In the genomic region with DNA sequence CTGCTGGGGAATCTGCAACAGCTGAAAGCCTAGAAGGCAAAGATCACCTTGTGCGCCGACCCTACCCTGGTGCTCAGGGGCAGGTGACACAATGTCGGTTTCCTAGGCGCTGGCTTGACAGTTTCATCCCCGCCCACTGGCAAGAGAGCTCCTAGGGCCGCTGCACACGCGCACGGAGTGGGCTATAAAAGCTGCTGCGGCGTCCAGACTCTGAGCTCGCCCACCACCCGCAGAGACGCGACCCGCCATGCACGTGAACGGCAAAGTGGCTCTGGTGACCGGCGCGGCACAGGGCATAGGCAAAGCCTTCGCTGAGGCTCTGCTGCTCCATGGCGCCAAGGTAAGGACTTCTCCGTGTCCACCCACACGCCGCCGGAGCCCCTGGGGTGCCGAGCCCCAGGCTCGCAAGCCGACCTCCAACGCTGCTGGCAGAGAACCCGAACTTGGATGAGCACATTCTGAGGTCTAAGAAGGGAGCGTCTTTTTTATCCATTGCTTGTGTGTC, we compare ENCODE assay signal across 8 mouse cellular contexts. TPM values are rescaled to one million over a fixed set of nuclear protein-coding genes. Genes with fewer than 3 reads are reported as not detected.
DNase-seq lines count a peak whose midpoint lies in the region; ATAC-seq and TF ChIP-seq lines count a peak whose summit lies in the region.

A gene (plus strand): TSS at position 213 of the 505 bp plus-strand sequence.

- TF ChIP-seq CTCF in bone marrow macrophage, adult 2 months (IDR thresholded peaks at IDR 0.05; ENCODE audit: low read depth, low read length): no peak

- WGBS in hindbrain, embryonic 12.5 days: under 1% methylated on average over 33 of the region's 33 CpGs

- peak within 1 kb of the TSS; percentile 74 to 84 for H3K4me3 ChIP-seq in ES-E14 (ENCODE audit: insufficient read depth in 1 of 2, low read depth in 1 of 2, low read length in 2 of 2, poor library complexity in 1 of 2, severe bottlenecking in 1 of 2)
- peak within 1 kb of the TSS; percentile 71 for H3K4me3 ChIP-seq in bone marrow macrophage, adult 2 months (ENCODE audit: insufficient read depth, low read length)
- H3K4me3 ChIP-seq in hindbrain, embryonic 12.5 days: peak within 1 kb of the TSS; percentile 51
- peak within 1 kb of the TSS; percentile 89 for H3K4me3 ChIP-seq in megakaryocyte, embryonic 14.5 days (replicated peaks)

- peak within 1 kb of the TSS; percentile 59 for H3K9ac ChIP-seq in ES-E14 (ENCODE audit: insufficient read depth, low read depth, low read length, poor library complexity, severe bottlenecking)
- peak within 1 kb of the TSS; percentile 63 for H3K9ac ChIP-seq in hindbrain, embryonic 12.5 days

- TF ChIP-seq POLR2A in bone marrow macrophage, adult 2 months (IDR thresholded peaks at IDR 0.05; ENCODE audit: borderline replicate concordance, low read depth, low read length): no peak

- H3K27me3 ChIP-seq in hindbrain, embryonic 12.5 days: 0 out of 2 replicates have a peak, but pooled peaks cover 9% of the 10 kb centered on the region
- peaks cover 14% of the 10 kb centered on the region for H3K27me3 ChIP-seq in megakaryocyte, embryonic 14.5 days (replicated peaks)

- H3K9me3 ChIP-seq in ES-E14 (ENCODE audit: control insufficient read depth, insufficient read depth, low read depth, low read length): no peaks in the 10 kb centered on the region
- no peaks in the 10 kb centered on the region for H3K9me3 ChIP-seq in hindbrain, embryonic 12.5 days (replicated peaks)
- H3K9me3 ChIP-seq in megakaryocyte, embryonic 14.5 days: peaks cover 16% of the 10 kb centered on the region; the same call in 1 of the 2 replicates

- H3K4me1 ChIP-seq in ES-E14 (ENCODE audit: control insufficient read depth in 2 of 2, insufficient read depth in 2 of 2, low read length in 2 of 2, poor library complexity in 1 of 2): 0 out of 4 replicates have a peak, but pooled peaks cover 0 to 2% of the 10 kb centered on the region in 2 experiments
- H3K4me1 ChIP-seq in bone marrow macrophage, adult 2 months (ENCODE audit: control insufficient read depth, insufficient read depth, low read length): peaks cover 27% of the 10 kb centered on the region
- peaks cover 12% of the 10 kb centered on the region; the same call in 1 of the 2 replicates for H3K4me1 ChIP-seq in hindbrain, embryonic 12.5 days
- peaks cover 5% of the 10 kb centered on the region for H3K4me1 ChIP-seq in megakaryocyte, embryonic 14.5 days

- in situ Hi-C loops in ES-E14 (cut with MboI; ENCODE audit: low sequenced_read_pairs in 2 of 2, unreplicated experiment in 2 of 2): no loop called here

- intact Hi-C loops in left cerebral cortex, postnatal 36 days (cut with DNase I): no loop called here

- peak; percentile 66 for ATAC-seq in frontal cortex, adult (ENCODE audit: low TSS enrichment)
- ATAC-seq in hindbrain, embryonic 12.5 days (ENCODE audit: low FRiP score): peak; percentile 85

- peak; percentile 47 for DNase-seq in ES-E14 (ENCODE audit: low read depth, low spot score)
- DNase-seq in left cerebral cortex, postnatal 36 days (ENCODE audit: low spot score in 2 of 2): peak; percentile 18 to 36
- DNase-seq in right cerebral cortex, postnatal 25 days: peak; percentile 26
- DNase-seq in cerebellum, adult 11 months: no peak

- H3K4me2 ChIP-seq in hindbrain, embryonic 12.5 days (replicated peaks): peak within 1 kb of the TSS; percentile 93

- H3K27ac ChIP-seq in ES-E14 (ENCODE audit: insufficient read depth, low read depth, low read length, poor library complexity, severe bottlenecking): no peak within 1 kb of the TSS
- H3K27ac ChIP-seq in bone marrow macrophage, adult 2 months (ENCODE audit: insufficient read depth, low read depth, low read length): peak within 1 kb of the TSS; percentile 82
- H3K27ac ChIP-seq in hindbrain, embryonic 12.5 days: no peak within 1 kb of the TSS

- no peaks in the 10 kb centered on the region for H3K36me3 ChIP-seq in ES-E14 (ENCODE audit: control insufficient read depth, insufficient read depth, low read length, poor library complexity, severe bottlenecking)
- no peaks in the 10 kb centered on the region for H3K36me3 ChIP-seq in hindbrain, embryonic 12.5 days
- no peaks in the 10 kb centered on the region for H3K36me3 ChIP-seq in megakaryocyte, embryonic 14.5 days (replicated peaks; ENCODE audit: low read length)

TF ChIP-seq in ES-E14, 5 proteins besides CTCF, POLR2A, EP300 and RAD21:
- TF ChIP-seq HCFC1 (IDR thresholded peaks at IDR 0.05; ENCODE audit: borderline replicate concordance, insufficient read depth, low read length) (no peak), ZC3H11A (IDR thresholded peaks at IDR 0.05; ENCODE audit: borderline replicate concordance, low read depth, low read length) (no peak), CHD2 (IDR thresholded peaks at IDR 0.05; ENCODE audit: low read depth, low read length) (no peak), ZNF384 (IDR thresholded peaks at IDR 0.05; ENCODE audit: low read depth, low read length) (no peak), MAFK (IDR thresholded peaks at IDR 0.05; ENCODE audit: insufficient read depth, low read depth, low read length) (no peak)

RNA-seq across cellular contexts. Expression of the gene that starts here (rescaled TPM):
- total RNA-seq in ES-E14 (2012; rRNA removed): 0.32 and 1.1 TPM in 2 replicates
- 457 and 471 TPM in 2 replicates for polyA plus RNA-seq in bone marrow macrophage, adult 2 months (2012; ENCODE audit: insufficient read depth, insufficient read length, missing spikeins)
- 22.7 and 23.5 TPM in 2 replicates for polyA plus RNA-seq in hindbrain, embryonic 12.5 days (2016; fragmentation: Nextera tagmentation; extraction: Ambion mirVana)
- 1 to 10 TPM; 3.2 to 3.4 TPM for total RNA-seq in left cerebral cortex, postnatal 36 days (2021)
- polyA plus RNA-seq in megakaryocyte, embryonic 14.5 days (2012; ENCODE audit: insufficient read depth, low replicate concordance): 0.27 TPM in 1 of 2 replicates, not detected in the other

Comparison
In these comparisons a context has a peak if more than half of its experiments do, and no peak if none do; other contexts are left out.
1. RNA of the gene that starts here (polyA plus RNA-seq): 457 to 471 TPM in bone marrow macrophage, adult 2 months; 22.7 to 23.5 TPM in hindbrain, embryonic 12.5 days and 0.27 TPM in megakaryocyte, embryonic 14.5 days; every median in the first group is over 10 times any median in the second.
2. Peak in every context shown above with its lines, with median percentiles within 50 percentile points of each other: H3K4me3 ChIP-seq.